Mouse (Mus musculus): ENCODE results near the gene Dock6. TPM values are rescaled to one million over a fixed set of nuclear protein-coding genes. Genes with fewer than 3 reads are reported as not detected.
A peak's percentile ranks its signal among the peaks of the same experiment; 100 is the strongest.

Dock6 gene
- polyA plus RNA-seq, 1 experiment = 30.8 TPM

DNA sequence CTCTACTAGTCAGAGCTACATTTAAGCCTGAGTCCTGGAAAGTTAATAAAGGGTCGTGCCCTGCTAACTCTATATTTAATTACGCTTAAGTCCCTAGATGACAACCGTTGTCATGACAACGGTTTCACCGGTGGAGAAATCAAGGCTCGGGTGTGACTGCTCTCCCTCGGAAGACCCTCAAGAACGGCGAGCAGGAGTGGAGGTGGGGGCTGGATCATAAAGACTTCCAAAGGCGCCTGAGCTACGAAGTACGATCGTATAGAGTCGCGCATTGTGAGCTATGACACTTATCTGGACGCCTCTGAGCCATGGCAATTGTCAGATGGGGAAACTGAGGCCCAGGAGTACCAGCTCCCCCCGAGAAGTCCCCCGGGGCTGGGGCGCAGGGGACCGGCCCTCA is 92.7 kb downstream of the Dock6 start:
- Histone ChIP-seq H3K27me3 (ENCODE audit: control insufficient read depth, insufficient read depth, low read length) (no peaks in the 10 kb centered on the region), H3K36me3 (ENCODE audit: control insufficient read depth, insufficient read depth, low read length) (no peaks in the 10 kb centered on the region), H3K4me1 (replicated peaks; ENCODE audit: control insufficient read depth, insufficient read depth, low read length) (peaks cover 21% of the 10 kb centered on the region), H3K4me3 (ENCODE audit: control insufficient read depth, insufficient read depth, low read length) (peak overlapping the region; percentile 77), H3K27ac (ENCODE audit: control insufficient read depth, insufficient read depth, low read length) (no peak overlapping the region)
- under 1% methylated on average over 20 of the region's 20 CpGs for WGBS
- TF ChIP-seq POLR2A (IDR thresholded peaks at IDR 0.05; ENCODE audit: control insufficient read depth, extremely low read depth, insufficient read depth, low read length, poor library complexity) = no peak
- no peak for TF ChIP-seq CTCF (IDR thresholded peaks at IDR 0.05; ENCODE audit: borderline replicate concordance, control insufficient read depth, extremely low read depth, insufficient read depth, low read length, poor library complexity)
- no peak for DNase-seq

DNA sequence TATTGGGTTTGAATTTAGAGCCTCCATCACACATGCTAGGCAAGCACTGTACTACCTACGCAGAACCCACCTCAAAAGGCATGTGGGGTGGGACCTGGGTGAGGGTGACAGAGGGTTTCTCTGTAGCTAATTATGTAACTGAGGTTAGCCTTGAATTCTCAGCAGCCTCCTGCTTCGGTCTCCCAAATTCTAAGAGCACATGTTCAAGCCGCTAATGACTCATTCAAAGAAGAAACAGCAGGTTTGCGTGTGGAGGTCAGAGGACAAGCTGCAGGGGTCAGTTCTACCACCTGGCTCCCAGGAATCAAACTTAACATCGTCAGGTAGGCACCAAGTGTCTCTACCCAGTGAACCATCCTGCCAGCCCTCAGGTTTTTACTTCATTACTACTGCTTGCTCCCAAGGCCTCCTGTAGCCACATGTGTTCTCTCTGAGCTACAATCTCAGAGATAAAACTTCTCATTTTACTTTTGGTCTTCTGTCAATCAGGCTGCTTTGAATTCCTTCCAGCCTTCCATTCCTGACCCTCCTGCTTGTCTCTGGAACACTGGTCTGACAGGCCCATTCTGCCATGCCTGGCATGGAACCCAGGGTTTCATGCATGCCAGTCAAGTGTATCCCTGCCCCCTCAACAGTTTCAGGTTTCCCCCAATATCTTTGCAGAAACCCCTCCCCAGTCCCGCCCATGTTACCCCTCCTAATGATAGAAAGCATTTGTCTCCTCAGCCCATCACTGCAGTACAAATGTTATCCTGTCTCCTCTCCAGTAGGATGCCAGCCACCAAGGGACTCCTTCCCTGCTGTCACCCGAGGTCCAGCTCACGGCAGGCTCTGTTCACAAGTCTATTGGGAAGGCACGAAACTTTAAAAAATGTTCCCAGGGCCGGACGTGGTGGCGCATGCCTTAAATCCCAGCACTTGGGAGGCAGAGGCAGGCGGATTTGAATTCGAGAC is 93.6 kb downstream of the Dock6 start:
- Histone ChIP-seq H3K4me3 (ENCODE audit: control insufficient read depth, insufficient read depth, low read length) (peak overlapping the region; percentile 29), H3K27me3 (ENCODE audit: control insufficient read depth, insufficient read depth, low read length) (no peaks in the 10 kb centered on the region), H3K4me1 (replicated peaks; ENCODE audit: control insufficient read depth, insufficient read depth, low read length) (peaks cover 21% of the 10 kb centered on the region), H3K27ac (ENCODE audit: control insufficient read depth, insufficient read depth, low read length) (no peak overlapping the region), H3K36me3 (ENCODE audit: control insufficient read depth, insufficient read depth, low read length) (no peaks in the 10 kb centered on the region)
- peak; percentile 6 for DNase-seq
- TF ChIP-seq CTCF (IDR thresholded peaks at IDR 0.05; ENCODE audit: borderline replicate concordance, control insufficient read depth, extremely low read depth, insufficient read depth, low read length, poor library complexity) (no peak), POLR2A (IDR thresholded peaks at IDR 0.05; ENCODE audit: control insufficient read depth, extremely low read depth, insufficient read depth, low read length, poor library complexity) (no peak)
- 78% methylated on average over 14 of the region's 14 CpGs for WGBS

DNA sequence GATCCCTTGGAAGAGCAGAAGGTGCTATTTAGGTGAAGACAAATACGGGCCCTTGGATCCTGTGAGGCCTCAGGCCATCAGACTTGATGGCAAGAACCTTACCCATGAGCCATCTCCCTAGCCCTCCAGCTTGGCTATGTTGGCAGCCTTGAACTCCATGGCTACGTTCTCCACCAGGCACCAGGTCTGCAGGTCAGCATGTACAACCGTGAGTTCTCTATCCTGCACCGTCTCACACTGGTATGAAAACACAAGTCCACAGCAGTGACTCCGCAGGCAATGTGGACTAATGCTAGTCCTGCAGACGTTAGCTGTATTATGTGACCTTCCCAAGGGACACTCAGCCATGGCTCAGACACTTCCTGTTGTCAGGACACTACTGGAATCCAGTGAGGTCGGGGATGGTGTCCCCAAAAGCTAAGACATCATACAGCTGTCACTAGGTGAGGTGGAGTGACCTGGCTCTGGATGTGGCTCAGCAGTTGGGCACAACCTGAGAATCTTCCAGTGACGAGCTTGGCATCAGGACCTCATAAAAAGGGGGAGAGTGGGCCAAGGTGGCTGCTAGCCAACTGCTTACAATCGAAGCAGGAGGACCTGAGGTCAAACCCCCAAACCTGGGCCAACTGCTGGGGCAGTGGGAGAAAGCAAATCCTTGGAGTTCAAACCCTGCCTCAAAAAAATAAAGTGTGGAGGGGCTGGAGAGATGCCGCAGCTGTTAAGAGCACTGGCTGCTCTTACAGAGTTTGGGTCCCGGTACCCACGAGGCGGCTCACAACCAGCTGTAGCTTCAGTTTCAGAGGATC is 97.7 kb downstream of the Dock6 start:
- no peak for DNase-seq
- Histone ChIP-seq H3K27ac (ENCODE audit: control insufficient read depth, insufficient read depth, low read length) (no peak overlapping the region), H3K4me3 (ENCODE audit: control insufficient read depth, insufficient read depth, low read length) (no peak overlapping the region), H3K36me3 (ENCODE audit: control insufficient read depth, insufficient read depth, low read length) (no peaks in the 10 kb centered on the region), H3K27me3 (ENCODE audit: control insufficient read depth, insufficient read depth, low read length) (no peaks in the 10 kb centered on the region), H3K4me1 (replicated peaks; ENCODE audit: control insufficient read depth, insufficient read depth, low read length) (peaks cover 18% of the 10 kb centered on the region)
- no peak for TF ChIP-seq POLR2A (IDR thresholded peaks at IDR 0.05; ENCODE audit: control insufficient read depth, extremely low read depth, insufficient read depth, low read length, poor library complexity)
- no peak for TF ChIP-seq CTCF (IDR thresholded peaks at IDR 0.05; ENCODE audit: borderline replicate concordance, control insufficient read depth, extremely low read depth, insufficient read depth, low read length, poor library complexity)
- WGBS = 92% methylated on average over 13 of the region's 13 CpGs

DNA sequence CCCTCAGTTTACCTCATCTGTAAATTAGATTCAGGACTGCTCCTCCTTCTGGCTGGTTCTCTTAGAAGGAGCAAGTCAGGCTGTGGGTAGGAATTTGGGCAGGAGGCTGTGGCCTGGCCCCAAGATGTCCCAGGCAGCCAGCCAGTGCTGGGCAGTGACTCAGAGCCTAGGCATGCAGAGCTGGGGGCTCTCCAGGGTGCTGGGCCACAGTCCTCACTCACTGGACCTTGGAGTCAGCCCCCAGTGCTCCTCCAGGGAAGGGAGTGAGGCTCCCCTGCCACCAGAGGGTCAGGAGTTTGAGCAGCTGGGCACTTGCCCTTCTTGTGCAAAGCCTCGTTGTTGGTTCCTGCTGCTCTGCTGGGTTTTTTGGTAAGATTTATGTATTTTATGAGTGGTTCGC is 98.4 kb downstream of the Dock6 start:
- DNase-seq = no peak
- TF ChIP-seq POLR2A (IDR thresholded peaks at IDR 0.05; ENCODE audit: control insufficient read depth, extremely low read depth, insufficient read depth, low read length, poor library complexity) (no peak), CTCF (IDR thresholded peaks at IDR 0.05; ENCODE audit: borderline replicate concordance, control insufficient read depth, extremely low read depth, insufficient read depth, low read length, poor library complexity) (no peak)
- Histone ChIP-seq H3K27ac (ENCODE audit: control insufficient read depth, insufficient read depth, low read length) (no peak overlapping the region), H3K36me3 (ENCODE audit: control insufficient read depth, insufficient read depth, low read length) (no peaks in the 10 kb centered on the region), H3K4me1 (replicated peaks; ENCODE audit: control insufficient read depth, insufficient read depth, low read length) (peaks cover 13% of the 10 kb centered on the region), H3K4me3 (ENCODE audit: control insufficient read depth, insufficient read depth, low read length) (no peak overlapping the region), H3K27me3 (ENCODE audit: control insufficient read depth, insufficient read depth, low read length) (no peaks in the 10 kb centered on the region)
- WGBS = 88% methylated on average over 2 of the region's 2 CpGs

DNA sequence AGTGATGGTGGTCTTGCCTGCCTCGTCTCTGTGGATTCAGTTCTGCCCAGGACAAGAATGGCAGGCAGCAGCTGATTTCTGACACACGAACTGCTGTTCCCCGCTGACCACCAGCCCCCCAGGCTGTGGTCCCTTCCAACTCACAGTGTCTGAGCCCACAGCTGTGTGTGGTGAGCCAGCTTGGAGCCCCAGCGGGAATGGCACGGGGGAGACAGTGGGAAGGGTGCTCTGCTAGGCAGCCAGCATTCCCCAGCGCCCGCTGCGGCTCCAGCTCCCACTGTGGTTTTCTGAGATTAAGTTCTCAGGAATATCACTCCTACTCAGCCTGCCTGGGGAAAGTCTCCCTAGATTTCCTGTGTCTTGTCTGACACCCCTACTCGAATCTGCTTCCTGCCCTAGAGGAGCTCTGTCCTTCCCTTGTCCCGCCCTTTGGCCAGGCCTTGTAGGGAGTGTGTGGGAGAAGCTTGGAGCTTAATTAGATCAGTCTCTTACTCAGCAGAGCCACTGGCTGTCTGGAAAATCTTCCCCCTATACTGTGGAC is 100.1 kb downstream of the Dock6 start:
- WGBS = 88% methylated on average over 10 of the region's 10 CpGs
- DNase-seq = no peak
- no peaks in the 10 kb centered on the region for H3K27me3 ChIP-seq (ENCODE audit: control insufficient read depth, insufficient read depth, low read length)
- TF ChIP-seq POLR2A (IDR thresholded peaks at IDR 0.05; ENCODE audit: control insufficient read depth, extremely low read depth, insufficient read depth, low read length, poor library complexity) = no peak
- no peak overlapping the region for H3K4me3 ChIP-seq (ENCODE audit: control insufficient read depth, insufficient read depth, low read length)
- H3K27ac ChIP-seq (ENCODE audit: control insufficient read depth, insufficient read depth, low read length) = no peak overlapping the region
- peaks cover 3% of the 10 kb centered on the region for H3K4me1 ChIP-seq (replicated peaks; ENCODE audit: control insufficient read depth, insufficient read depth, low read length)
- peaks cover 6% of the 10 kb centered on the region; the same call in 1 of the 2 replicates for H3K36me3 ChIP-seq (ENCODE audit: control insufficient read depth, insufficient read depth, low read length)

DNA sequence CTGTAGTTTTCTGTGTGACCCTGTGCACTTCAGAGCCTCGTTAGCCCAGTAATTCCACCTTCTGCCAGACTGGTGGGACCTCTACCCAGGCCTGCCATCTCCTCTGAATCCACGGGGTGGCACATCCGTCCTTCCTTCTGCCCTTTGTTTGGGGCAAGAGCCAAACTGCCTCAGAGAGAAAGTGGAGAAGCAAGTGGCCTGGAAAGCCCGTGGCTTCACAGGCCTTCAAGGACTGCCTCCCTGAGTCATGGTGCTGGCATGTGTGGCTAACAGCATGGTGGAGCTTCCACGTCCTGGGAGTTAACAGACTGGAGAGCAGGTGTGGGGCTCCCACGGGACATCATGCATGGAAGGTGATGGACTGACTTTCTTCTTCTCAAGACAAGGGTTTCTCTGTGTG is 101.1 kb downstream of the Dock6 start:
- Histone ChIP-seq H3K27ac (ENCODE audit: control insufficient read depth, insufficient read depth, low read length) (no peak overlapping the region), H3K4me3 (ENCODE audit: control insufficient read depth, insufficient read depth, low read length) (no peak overlapping the region), H3K4me1 (replicated peaks; ENCODE audit: control insufficient read depth, insufficient read depth, low read length) (no peaks in the 10 kb centered on the region), H3K36me3 (ENCODE audit: control insufficient read depth, insufficient read depth, low read length) (peaks cover 6% of the 10 kb centered on the region; the same call in 1 of the 2 replicates), H3K27me3 (ENCODE audit: control insufficient read depth, insufficient read depth, low read length) (no peaks in the 10 kb centered on the region)
- TF ChIP-seq POLR2A (IDR thresholded peaks at IDR 0.05; ENCODE audit: control insufficient read depth, extremely low read depth, insufficient read depth, low read length, poor library complexity) = no peak
- TF ChIP-seq CTCF (IDR thresholded peaks at IDR 0.05; ENCODE audit: borderline replicate concordance, control insufficient read depth, extremely low read depth, insufficient read depth, low read length, poor library complexity) = no peak
- WGBS = 74% methylated on average over 6 of the region's 6 CpGs
- no peak for DNase-seq

Measured in thymus, adult 2 months (tissue).